Mouse (Mus musculus): Measurements from ENCODE around the gene Gm37240. TPM values are rescaled to one million over a fixed set of nuclear protein-coding genes. Genes with fewer than 3 reads are reported as not detected.

The Gm37240 gene
- polyA plus RNA-seq, 1 experiment from 2014 or later: 0.48 TPM

- no peak overlapping the region for H3K4me3 ChIP-seq
- no peaks in the 10 kb centered on the region for H3K27me3 ChIP-seq
- no peak overlapping the region for H3K27ac ChIP-seq
- no peak for ATAC-seq
- H3K36me3 ChIP-seq (ENCODE audit: poor library complexity, severe bottlenecking): no peaks in the 10 kb centered on the region
- no peak overlapping the region for H3K4me2 ChIP-seq
- no peak overlapping the region for H3K9ac ChIP-seq
- 64% methylated on average over 6 of the region's 6 CpGs for WGBS
- H3K4me1 ChIP-seq: peaks cover 12% of the 10 kb centered on the region; the same call in 1 of the 2 replicates
- no peaks in the 10 kb centered on the region for H3K9me3 ChIP-seq (replicated peaks)
Measured at GRCm38 (mm10) chr3:84536987-84537386, 1350.3 kb downstream of the Gm37240 start.

- no peak for ATAC-seq
- WGBS: 74% methylated on average over 5 of the region's 5 CpGs
- Histone ChIP-seq H3K9ac (no peak overlapping the region), H3K4me3 (no peak overlapping the region), H3K4me2 (no peak overlapping the region), H3K27me3 (no peaks in the 10 kb centered on the region), H3K9me3 (replicated peaks) (no peaks in the 10 kb centered on the region), H3K4me1 (no peaks in the 10 kb centered on the region), H3K27ac (no peak overlapping the region), H3K36me3 (ENCODE audit: poor library complexity, severe bottlenecking) (no peaks in the 10 kb centered on the region)
Measured at GRCm38 (mm10) chr3:84533227-84533626, 1354.1 kb downstream of the Gm37240 start.

- H3K27ac ChIP-seq: no peak overlapping the region
- no peaks in the 10 kb centered on the region for H3K27me3 ChIP-seq
- ATAC-seq: no peak
- H3K4me1 ChIP-seq: no peaks in the 10 kb centered on the region
- WGBS: 72% methylated on average over 2 of the region's 2 CpGs
- 0 out of 2 replicates have a peak, but pooled peaks cover 4% of the 10 kb centered on the region for H3K36me3 ChIP-seq (ENCODE audit: poor library complexity, severe bottlenecking)
- no peak overlapping the region for H3K9ac ChIP-seq
- no peak overlapping the region for H3K4me3 ChIP-seq
- H3K9me3 ChIP-seq (replicated peaks): no peaks in the 10 kb centered on the region
- H3K4me2 ChIP-seq: no peak overlapping the region
Measured at GRCm38 (mm10) chr3:84529021-84529420, 1358.3 kb downstream of the Gm37240 start.

GRCm38 (mm10) chr3:84524952-84525351 lies 1362.4 kb downstream of the Gm37240 start:
- Histone ChIP-seq H3K36me3 (ENCODE audit: poor library complexity, severe bottlenecking) (0 out of 2 replicates have a peak, but pooled peaks cover 4% of the 10 kb centered on the region), H3K9me3 (replicated peaks) (no peaks in the 10 kb centered on the region), H3K4me3 (no peak overlapping the region), H3K4me1 (no peaks in the 10 kb centered on the region), H3K27ac (no peak overlapping the region), H3K27me3 (no peaks in the 10 kb centered on the region), H3K4me2 (no peak overlapping the region), H3K9ac (no peak overlapping the region)
- 82% methylated on average over 1 of the region's 1 CpGs for WGBS
- no peak for ATAC-seq

- no peak for ATAC-seq
- Histone ChIP-seq H3K9me3 (replicated peaks) (no peaks in the 10 kb centered on the region), H3K27me3 (no peaks in the 10 kb centered on the region), H3K27ac (no peak overlapping the region), H3K4me1 (no peaks in the 10 kb centered on the region), H3K4me2 (no peak overlapping the region), H3K9ac (no peak overlapping the region), H3K36me3 (ENCODE audit: poor library complexity, severe bottlenecking) (peaks cover 6% of the 10 kb centered on the region; the same call in 1 of the 2 replicates), H3K4me3 (no peak overlapping the region)
- 88% methylated on average over 3 of the region's 3 CpGs for WGBS
Measured at GRCm38 (mm10) chr3:84516163-84516562, 1371.2 kb downstream of the Gm37240 start.

GRCm38 (mm10) chr3:84512774-84513515 lies 1374.4 kb downstream of the Gm37240 start:
- H3K9ac ChIP-seq: no peak overlapping the region
- no peaks in the 10 kb centered on the region for H3K36me3 ChIP-seq (ENCODE audit: poor library complexity, severe bottlenecking)
- H3K27me3 ChIP-seq: no peaks in the 10 kb centered on the region
- no peak overlapping the region for H3K4me2 ChIP-seq
- no peak for ATAC-seq
- no peak overlapping the region for H3K4me3 ChIP-seq
- WGBS: 64% methylated on average over 6 of the region's 6 CpGs
- no peak overlapping the region for H3K27ac ChIP-seq
- H3K4me1 ChIP-seq: no peaks in the 10 kb centered on the region
- H3K9me3 ChIP-seq (replicated peaks): no peaks in the 10 kb centered on the region

GRCm38 (mm10) chr3:84505193-84505592 lies 1382.1 kb downstream of the Gm37240 start:
- Histone ChIP-seq H3K4me1 (peaks cover 4% of the 10 kb centered on the region; the same call in 1 of the 2 replicates), H3K27ac (no peak overlapping the region), H3K36me3 (ENCODE audit: poor library complexity, severe bottlenecking) (peaks cover 9% of the 10 kb centered on the region; the same call in 1 of the 2 replicates), H3K4me3 (no peak overlapping the region), H3K9ac (no peak overlapping the region), H3K27me3 (no peaks in the 10 kb centered on the region), H3K9me3 (replicated peaks) (no peaks in the 10 kb centered on the region), H3K4me2 (no peak overlapping the region)
- WGBS: 91% methylated on average over 4 of the region's 4 CpGs
- ATAC-seq: no peak

- Histone ChIP-seq H3K27me3 (no peaks in the 10 kb centered on the region), H3K9ac (no peak overlapping the region), H3K9me3 (replicated peaks) (no peaks in the 10 kb centered on the region), H3K4me3 (no peak overlapping the region), H3K36me3 (ENCODE audit: poor library complexity, severe bottlenecking) (peaks cover 9% of the 10 kb centered on the region; the same call in 1 of the 2 replicates), H3K27ac (no peak overlapping the region), H3K4me1 (peaks cover 4% of the 10 kb centered on the region; the same call in 1 of the 2 replicates), H3K4me2 (no peak overlapping the region)
- 93% methylated on average over 8 of the region's 8 CpGs for WGBS
- no peak for ATAC-seq
Measured at GRCm38 (mm10) chr3:84504291-84504690, 1383.0 kb downstream of the Gm37240 start.

- no peak overlapping the region for H3K9ac ChIP-seq
- H3K4me2 ChIP-seq: no peak overlapping the region
- peaks cover 4% of the 10 kb centered on the region; the same call in 1 of the 2 replicates for H3K4me1 ChIP-seq
- 81% methylated on average over 2 of the region's 2 CpGs for WGBS
- no peaks in the 10 kb centered on the region for H3K9me3 ChIP-seq (replicated peaks)
- ATAC-seq: no peak
- H3K36me3 ChIP-seq (ENCODE audit: poor library complexity, severe bottlenecking): peaks cover 9% of the 10 kb centered on the region; the same call in 1 of the 2 replicates
- H3K27ac ChIP-seq: no peak overlapping the region
- H3K4me3 ChIP-seq: no peak overlapping the region
- H3K27me3 ChIP-seq: no peaks in the 10 kb centered on the region
Measured at GRCm38 (mm10) chr3:84502101-84502500, 1385.2 kb downstream of the Gm37240 start.

GRCm38 (mm10) chr3:84500491-84500890 lies 1386.8 kb downstream of the Gm37240 start:
- H3K27ac ChIP-seq: no peak overlapping the region
- no peak overlapping the region for H3K4me2 ChIP-seq
- no peaks in the 10 kb centered on the region for H3K27me3 ChIP-seq
- ATAC-seq: no peak
- no peak overlapping the region for H3K9ac ChIP-seq
- H3K9me3 ChIP-seq (replicated peaks): no peaks in the 10 kb centered on the region
- H3K36me3 ChIP-seq (ENCODE audit: poor library complexity, severe bottlenecking): peaks cover 9% of the 10 kb centered on the region; the same call in 1 of the 2 replicates
- 88% methylated on average over 10 of the region's 10 CpGs for WGBS
- H3K4me3 ChIP-seq: no peak overlapping the region
- peaks cover 4% of the 10 kb centered on the region; the same call in 1 of the 2 replicates for H3K4me1 ChIP-seq

- 86% methylated on average over 11 of the region's 11 CpGs for WGBS
- H3K27me3 ChIP-seq: no peaks in the 10 kb centered on the region
- ATAC-seq: no peak
- no peak overlapping the region for H3K9ac ChIP-seq
- 0 out of 2 replicates have a peak, but pooled peaks cover 8% of the 10 kb centered on the region for H3K36me3 ChIP-seq (ENCODE audit: poor library complexity, severe bottlenecking)
- no peak overlapping the region for H3K27ac ChIP-seq
- H3K4me3 ChIP-seq: no peak overlapping the region
- H3K4me2 ChIP-seq: no peak overlapping the region
- peaks cover 4% of the 10 kb centered on the region; the same call in 1 of the 2 replicates for H3K4me1 ChIP-seq
- H3K9me3 ChIP-seq (replicated peaks): no peaks in the 10 kb centered on the region
Measured at GRCm38 (mm10) chr3:84497718-84498117, 1389.6 kb downstream of the Gm37240 start.

- peaks cover 7% of the 10 kb centered on the region for H3K4me1 ChIP-seq
- H3K4me3 ChIP-seq: no peak overlapping the region
- no peak overlapping the region for H3K27ac ChIP-seq
- no peaks in the 10 kb centered on the region for H3K27me3 ChIP-seq
- no peak for ATAC-seq
- no peak overlapping the region for H3K4me2 ChIP-seq
- 0 out of 2 replicates have a peak, but pooled peaks cover 8% of the 10 kb centered on the region for H3K36me3 ChIP-seq (ENCODE audit: poor library complexity, severe bottlenecking)
- WGBS: 92% methylated on average over 8 of the region's 8 CpGs
- H3K9me3 ChIP-seq (replicated peaks): no peaks in the 10 kb centered on the region
- no peak overlapping the region for H3K9ac ChIP-seq
Measured at GRCm38 (mm10) chr3:84492657-84493056, 1394.7 kb downstream of the Gm37240 start.
